Mouse (Mus musculus) forebrain, embryonic 14.5 days (tissue): ENCODE measurements around the gene Tm4sf4. TPM values are rescaled to one million over a fixed set of nuclear protein-coding genes. Genes with fewer than 3 reads are reported as not detected.

Experiments used
- ATAC-seq: fragments of 200-750 bp; cut with Nextera tagmentation; 2 replicates; pipeline ENCODE4 v1.8.0; 2017; ENCODE audit warnings: mild to moderate bottlenecking, moderate library complexity
- DNase-seq: peaks from one replicate; pipeline ENCODE4 v3.0.0-alpha.2; 2015; ENCODE audit warnings: low spot score
- H3K27ac ChIP-seq: fragments of 300-500 bp; sonication (generic); 2 replicates; pipeline ENCODE4 v1.5.1; 2014; ENCODE audit warnings: low read depth, mild to moderate bottlenecking, control low read depth, low read length, moderate library complexity
- H3K27me3 ChIP-seq: fragments of 300-500 bp; sonication (generic); replicated peaks from 2 replicates; pipeline ENCODE4 v1.6.1; 2014; ENCODE audit warnings: low read length, control low read depth, mixed read lengths; ENCODE audit not compliant: control insufficient read depth, insufficient read depth
- H3K36me3 ChIP-seq: fragments of 300-500 bp; sonication (generic); 2 replicates; pipeline ENCODE4 v1.6.1; 2014; ENCODE audit warnings: low read length, control low read depth; ENCODE audit not compliant: control insufficient read depth, insufficient read depth
- H3K4me1 ChIP-seq: fragments of 300-500 bp; sonication (generic); 2 replicates; pipeline ENCODE4 v1.6.1; 2014; ENCODE audit warnings: antibody characterized with exemption, low read length, control low read depth; ENCODE audit not compliant: control insufficient read depth, insufficient read depth
- H3K4me2 ChIP-seq: fragments of 300-500 bp; sonication (generic); 2 replicates; pipeline ENCODE4 v1.6.1; 2014; ENCODE audit warnings: mild to moderate bottlenecking, control low read depth, low read length
- H3K4me3 ChIP-seq: fragments of 300-500 bp; sonication (generic); 2 replicates; pipeline ENCODE4 v1.5.1; 2014; ENCODE audit warnings: low read depth, low read length, control low read depth
- H3K9ac ChIP-seq: fragments of 300-500 bp; sonication (generic); 2 replicates; pipeline ENCODE4 v1.6.1; 2014; ENCODE audit warnings: mild to moderate bottlenecking, low read length, control low read depth, moderate library complexity
- H3K9me3 ChIP-seq: fragments of 300-500 bp; sonication (generic); replicated peaks from 2 replicates; pipeline ENCODE4 v1.6.1; 2016; ENCODE audit warnings: low read length, control low read depth, mixed read lengths; ENCODE audit not compliant: control insufficient read depth
- WGBS: fragments of 180-500 bp; shearing (Covaris S2); extraction: QIAGEN DNeasy Blood & Tissue Kit; methylation state at CpG from one replicate; pipeline ENCODE4 v1.1.7; 2014; 5-methylcytosine and 5-hydroxymethylcytosine counted together
- polyA plus RNA-seq: library from polyadenylated mRNA; unstranded; fragments of >200 nt; fragmentation: Nextera tagmentation; extraction: Ambion mirVana; gene quantifications from 2 replicates; pipeline ENCODE4 v1.2.1, GENCODE M21; 2014

Gene Tm4sf4
- polyA plus RNA-seq, 1 experiment from 2014 or later: 0.11 TPM

- Histone ChIP-seq H3K4me2 (no peak overlapping the region), H3K27ac (no peak overlapping the region), H3K9ac (no peak overlapping the region), H3K4me3 (no peak overlapping the region), H3K9me3 (no peaks in the 10 kb centered on the region), H3K36me3 (no peaks in the 10 kb centered on the region), H3K4me1 (no peaks in the 10 kb centered on the region), H3K27me3 (no peaks in the 10 kb centered on the region)
- WGBS: 78% methylated on average over 8 of the region's 8 CpGs
- DNase-seq (no peak), ATAC-seq (no peak)
Measured at GRCm38 (mm10) chr3:57487455-57488153, 62.5 kb downstream of the Tm4sf4 start.

Other genes with a start within 250 kb of the Tm4sf4 start
- gene Tm4sf1, start 123.3 kb upstream of the Tm4sf4 start, polyA plus RNA-seq: 20.9 and 23.8 TPM in 2 replicates
- gene Wwtr1, start 150.6 kb downstream of the Tm4sf4 start, polyA plus RNA-seq: 12.7 and 12.8 TPM in 2 replicates
- 92.4 and 112 TPM in 2 replicates for gene Commd2, start 226.4 kb downstream of the Tm4sf4 start, polyA plus RNA-seq